Mouse (Mus musculus) intestine, embryonic 16.5 days (tissue): ENCODE data around the gene Ppp1r12b. TPM values are rescaled to one million over a fixed set of nuclear protein-coding genes. Genes with fewer than 3 reads are reported as not detected.

Source experiments
- ATAC-seq: fragments of 200-750 bp; cut with Nextera tagmentation; 2 replicates; pipeline ENCODE4 v1.8.0; 2017; ENCODE audit warnings: moderate TSS enrichment, moderate library complexity
- H3K27ac ChIP-seq: fragments of 300-500 bp; sonication (generic); 2 replicates; pipeline ENCODE4 v1.5.1; 2014; ENCODE audit warnings: mild to moderate bottlenecking, low read length
- H3K27me3 ChIP-seq: fragments of 300-500 bp; sonication (generic); replicated peaks from 2 replicates; pipeline ENCODE4 v1.6.1; 2014; ENCODE audit warnings: low read length, control low read depth, mixed read lengths; ENCODE audit not compliant: control insufficient read depth, insufficient read depth
- H3K36me3 ChIP-seq: fragments of 300-500 bp; sonication (generic); 2 replicates; pipeline ENCODE4 v1.6.1; 2014; ENCODE audit warnings: low read length, control low read depth; ENCODE audit not compliant: control insufficient read depth, insufficient read depth
- H3K4me1 ChIP-seq: fragments of 300-500 bp; sonication (generic); 2 replicates; pipeline ENCODE4 v1.6.1; 2014; ENCODE audit warnings: low read length, control low read depth, mixed read lengths; ENCODE audit not compliant: control insufficient read depth, insufficient read depth
- H3K4me2 ChIP-seq: fragments of 300-500 bp; sonication (generic); 2 replicates; pipeline ENCODE4 v1.6.1; 2014; ENCODE audit warnings: low read depth, low read length, control low read depth
- H3K4me3 ChIP-seq: fragments of 300-500 bp; sonication (generic); 2 replicates; pipeline ENCODE4 v1.5.1; 2014; ENCODE audit warnings: mild to moderate bottlenecking, low read length
- H3K9ac ChIP-seq: fragments of 300-500 bp; sonication (generic); 2 replicates; pipeline ENCODE4 v1.6.1; 2014; ENCODE audit warnings: low read depth, low read length
- H3K9me3 ChIP-seq: fragments of 300-500 bp; sonication (generic); 2 replicates; pipeline ENCODE4 v1.6.1; 2016; ENCODE audit warnings: low read length, control low read depth; ENCODE audit not compliant: control insufficient read depth
- WGBS: fragments of 180-500 bp; shearing (Covaris S2); extraction: QIAGEN DNeasy Blood & Tissue Kit; methylation state at CpG from one replicate; pipeline ENCODE4 v1.1.7; 2014; 5-methylcytosine and 5-hydroxymethylcytosine counted together
- polyA plus RNA-seq: library from polyadenylated mRNA; unstranded; fragments of >200 nt; fragmentation: Nextera tagmentation; extraction: Ambion mirVana; gene quantifications from 2 replicates; pipeline ENCODE4 v1.2.1, GENCODE M21; 2015

Ppp1r12b gene
- 13.9 and 18.5 TPM in 2 replicates for polyA plus RNA-seq

DNA sequence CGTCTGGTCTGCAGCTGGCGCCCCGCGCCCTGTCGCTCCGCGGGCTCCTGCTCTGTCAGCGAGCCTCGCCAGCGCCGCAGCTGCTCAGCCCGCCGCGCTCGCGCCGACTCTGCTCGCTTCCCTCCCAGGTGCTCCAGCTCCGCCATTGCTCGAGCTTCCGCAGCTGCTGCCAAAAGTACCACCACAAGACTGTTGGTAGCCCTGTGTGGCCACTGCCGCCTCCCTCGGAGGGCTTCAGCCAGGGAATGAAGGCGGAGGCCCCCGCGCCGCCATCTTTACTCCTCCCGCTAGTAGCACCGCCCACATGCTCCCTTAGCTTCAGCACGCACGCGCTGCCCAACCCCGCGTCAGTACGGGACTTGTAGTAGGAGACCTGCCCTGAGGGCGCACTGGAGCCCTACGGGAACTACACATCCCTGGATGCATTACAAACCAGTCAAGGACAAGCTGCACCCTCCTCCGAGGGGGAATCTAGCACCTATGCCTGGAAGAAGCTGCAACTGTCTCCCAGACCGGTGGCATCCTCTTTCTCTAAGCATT lies at the start of gene Ppp1r12b:
Gene Ppp1r12b (minus strand): TSS at position 306 of the 540 bp plus-strand sequence.
- peak within 1 kb of the TSS; percentile 65 for H3K4me2 ChIP-seq
- no peaks in the 10 kb centered on the region for H3K36me3 ChIP-seq
- H3K4me1 ChIP-seq = peaks cover 8% of the 10 kb centered on the region
- H3K9ac ChIP-seq = peak within 1 kb of the TSS; percentile 90
- H3K9me3 ChIP-seq = no peaks in the 10 kb centered on the region
- H3K27me3 ChIP-seq = no peaks in the 10 kb centered on the region
- H3K4me3 ChIP-seq = peak within 1 kb of the TSS; percentile 93
- under 1% methylated on average over 39 of the region's 39 CpGs for WGBS
- peak within 1 kb of the TSS; percentile 76 for H3K27ac ChIP-seq
- ATAC-seq = peak; percentile 100

DNA sequence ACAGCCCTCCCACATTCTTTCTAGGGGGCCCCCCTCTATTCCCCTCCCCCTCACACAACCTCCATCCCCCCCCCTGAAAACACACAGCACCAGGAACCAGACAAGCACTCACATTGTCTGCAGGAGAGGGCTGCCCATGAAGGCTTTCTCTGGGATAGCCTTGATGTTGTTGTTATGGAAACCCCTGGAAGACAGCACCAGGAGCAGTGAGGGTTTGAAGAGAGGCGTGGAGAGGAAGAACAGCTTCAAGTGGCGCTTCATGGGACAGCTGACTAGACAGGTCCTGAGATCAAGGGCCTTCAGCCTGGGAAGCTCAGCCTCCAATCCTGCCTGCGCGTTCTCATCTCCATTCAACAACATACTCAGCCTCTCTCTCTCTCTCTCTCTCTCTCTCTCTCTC lies 47.6 kb upstream of the Ppp1r12b start:
- Histone ChIP-seq H3K4me3 (no peak overlapping the region), H3K4me2 (no peak overlapping the region), H3K27ac (no peak overlapping the region), H3K36me3 (no peaks in the 10 kb centered on the region), H3K4me1 (no peaks in the 10 kb centered on the region), H3K9ac (no peak overlapping the region), H3K9me3 (no peaks in the 10 kb centered on the region), H3K27me3 (no peaks in the 10 kb centered on the region)
- 48% methylated on average over 4 of the region's 4 CpGs for WGBS
- ATAC-seq = no peak

DNA sequence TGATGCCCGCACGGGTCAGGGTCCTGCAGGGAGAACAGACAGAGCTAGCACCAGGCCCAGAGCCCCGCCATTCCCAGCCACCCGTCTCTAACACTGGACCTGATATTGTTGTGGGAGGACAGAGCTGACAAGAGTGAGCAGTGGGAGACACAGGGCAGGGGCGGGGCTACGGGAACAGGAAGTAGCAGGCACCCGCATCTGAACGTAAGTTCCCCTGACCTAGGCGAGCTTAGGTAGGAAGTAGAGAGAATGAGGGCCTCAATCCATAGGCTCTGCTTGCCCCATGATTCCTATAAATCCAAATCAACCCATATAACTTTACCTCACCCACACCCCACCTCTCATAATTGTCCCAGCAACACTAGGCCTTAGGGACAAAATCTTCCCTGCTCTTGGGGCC lies 44.8 kb upstream of the Ppp1r12b start:
- H3K36me3 ChIP-seq = no peaks in the 10 kb centered on the region
- 77% methylated on average over 9 of the region's 9 CpGs for whole genome bisulfite sequencing

DNA sequence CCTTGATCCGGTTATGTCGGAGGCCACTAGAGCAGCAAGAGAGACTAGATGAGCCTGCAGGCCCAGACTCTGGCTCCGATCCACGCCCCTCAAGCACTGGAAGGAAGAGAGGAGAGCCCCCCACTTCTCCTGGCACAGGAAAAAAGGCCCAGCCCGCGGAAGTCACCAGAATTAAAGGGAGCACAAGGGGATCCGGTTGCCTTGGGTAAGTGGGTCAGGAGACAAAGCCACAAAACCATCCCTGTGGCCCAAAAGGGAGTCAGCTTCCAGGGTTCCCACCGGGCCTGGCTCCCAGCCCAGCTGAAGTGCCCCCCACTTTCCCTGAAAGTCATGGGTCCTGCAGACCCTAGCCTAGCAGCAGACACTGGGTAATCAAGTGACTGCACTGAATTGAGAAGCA lies 42.5 kb upstream of the Ppp1r12b start:
- no peak overlapping the region for H3K27ac ChIP-seq
- H3K36me3 ChIP-seq = no peaks in the 10 kb centered on the region
- H3K4me1 ChIP-seq = no peaks in the 10 kb centered on the region
- no peaks in the 10 kb centered on the region for H3K27me3 ChIP-seq
- H3K4me2 ChIP-seq = no peak overlapping the region
- no peaks in the 10 kb centered on the region for H3K9me3 ChIP-seq
- H3K4me3 ChIP-seq = no peak overlapping the region
- WGBS = 77% methylated on average over 8 of the region's 8 CpGs
- no peak for ATAC-seq
- no peak overlapping the region for H3K9ac ChIP-seq

More for the DNA sequence above, 44.8 kb upstream of the Ppp1r12b start:
- Histone ChIP-seq H3K27ac (no peak overlapping the region), H3K9ac (no peak overlapping the region), H3K27me3 (no peaks in the 10 kb centered on the region), H3K9me3 (no peaks in the 10 kb centered on the region), H3K4me2 (no peak overlapping the region), H3K4me1 (no peaks in the 10 kb centered on the region), H3K4me3 (no peak overlapping the region)
- ATAC-seq = no peak

DNA sequence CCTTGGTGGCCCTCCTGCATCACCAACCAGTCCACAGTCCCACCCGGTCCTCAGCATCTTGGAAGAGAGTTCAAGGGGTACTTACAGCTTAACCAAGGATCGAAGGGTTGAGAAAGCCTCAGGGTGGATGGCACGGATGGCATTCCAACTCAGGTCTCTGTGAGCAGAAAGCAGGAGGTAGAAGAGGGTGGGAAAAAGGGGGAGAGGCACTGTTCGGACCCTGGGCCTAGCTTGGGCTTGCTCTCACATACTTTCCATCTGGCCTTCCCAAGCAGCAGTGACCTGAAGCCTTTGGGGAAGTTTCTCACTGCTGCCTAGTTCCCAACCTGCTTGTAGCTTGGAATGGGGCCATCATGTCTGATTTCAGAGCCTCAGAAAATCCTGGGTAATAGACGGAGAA lies 41.8 kb upstream of the Ppp1r12b start:
- WGBS = 66% methylated on average over 5 of the region's 5 CpGs
- Histone ChIP-seq H3K4me1 (no peaks in the 10 kb centered on the region), H3K36me3 (no peaks in the 10 kb centered on the region)

DNA sequence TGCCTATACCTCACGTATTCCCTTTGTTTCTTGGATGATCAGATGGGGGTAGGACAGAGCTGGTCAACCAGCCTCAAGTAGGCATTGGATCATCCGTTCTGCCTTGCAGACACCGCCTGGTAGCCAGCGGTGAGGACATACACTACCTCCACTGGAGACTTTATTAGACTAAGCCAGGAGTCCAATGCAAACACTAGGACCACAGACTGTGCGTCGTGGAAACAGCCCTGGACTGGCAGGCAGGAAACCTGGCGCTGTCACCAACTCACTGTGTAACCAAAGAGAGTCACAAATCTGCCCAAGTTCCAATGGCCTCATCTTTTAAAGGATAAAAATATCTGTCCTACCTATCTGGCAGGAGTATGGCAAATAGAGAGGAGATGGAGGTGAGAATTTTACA lies 40.7 kb upstream of the Ppp1r12b start:
- no peaks in the 10 kb centered on the region for H3K36me3 ChIP-seq
- H3K4me3 ChIP-seq = no peak overlapping the region
- H3K27me3 ChIP-seq = no peaks in the 10 kb centered on the region
- WGBS = 76% methylated on average over 7 of the region's 7 CpGs
- no peak overlapping the region for H3K4me2 ChIP-seq
- H3K27ac ChIP-seq = no peak overlapping the region
- H3K9ac ChIP-seq = no peak overlapping the region
- no peaks in the 10 kb centered on the region for H3K4me1 ChIP-seq
- no peak for ATAC-seq
- no peaks in the 10 kb centered on the region for H3K9me3 ChIP-seq

More for the DNA sequence above, 41.8 kb upstream of the Ppp1r12b start:
- Histone ChIP-seq H3K4me2 (no peak overlapping the region), H3K27ac (no peak overlapping the region), H3K9ac (no peak overlapping the region), H3K4me3 (no peak overlapping the region), H3K27me3 (no peaks in the 10 kb centered on the region), H3K9me3 (no peaks in the 10 kb centered on the region)
- no peak for ATAC-seq

DNA sequence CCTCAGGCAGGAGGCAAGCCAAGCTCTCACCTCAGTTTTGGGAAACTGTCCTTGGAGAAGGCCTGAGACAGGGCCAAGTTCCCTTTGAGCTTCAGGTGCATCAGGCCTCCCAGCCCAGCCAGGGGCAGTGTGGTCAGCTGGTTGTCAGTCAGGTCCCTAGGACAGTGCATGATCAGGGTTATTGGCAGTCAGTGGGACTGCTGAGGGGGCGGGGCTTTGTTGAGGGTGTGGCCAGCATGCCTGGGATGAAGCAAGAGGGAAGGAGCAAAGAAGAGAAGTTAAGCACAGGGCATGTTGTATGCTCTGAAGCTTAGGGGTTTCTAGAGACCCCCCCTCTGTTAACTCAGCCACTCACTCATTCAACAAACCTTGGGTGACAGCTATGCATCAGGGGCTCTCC lies 40.2 kb upstream of the Ppp1r12b start:
- Histone ChIP-seq H3K4me3 (no peak overlapping the region), H3K36me3 (no peaks in the 10 kb centered on the region), H3K9me3 (no peaks in the 10 kb centered on the region), H3K9ac (no peak overlapping the region), H3K27me3 (no peaks in the 10 kb centered on the region), H3K4me2 (no peak overlapping the region), H3K4me1 (no peaks in the 10 kb centered on the region), H3K27ac (no peak overlapping the region)
- ATAC-seq = no peak
- 19% methylated on average over 1 of the region's 1 CpGs for WGBS

DNA sequence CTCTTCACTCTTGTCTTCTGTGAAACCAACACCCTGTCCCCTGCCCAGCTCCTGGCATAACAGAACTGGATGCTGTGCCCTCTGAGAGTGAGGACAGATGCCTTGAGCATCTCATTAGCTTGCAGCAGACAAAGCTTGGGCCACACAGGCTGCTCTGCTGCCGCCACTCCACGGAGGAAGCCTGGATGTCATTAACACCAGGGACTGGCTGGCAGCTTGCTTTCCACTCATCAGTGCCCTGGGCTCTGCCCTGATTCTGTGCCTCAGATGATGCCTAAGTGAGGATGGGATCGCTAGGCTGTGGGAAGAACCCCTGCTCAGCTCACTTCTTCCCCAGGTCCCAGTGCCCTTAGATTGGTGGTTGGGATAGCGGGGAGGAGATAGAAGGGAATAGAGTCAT lies 39.7 kb upstream of the Ppp1r12b start:
- WGBS = 73% methylated on average over 4 of the region's 4 CpGs
- ATAC-seq = no peak
- H3K27me3 ChIP-seq = no peaks in the 10 kb centered on the region
- no peak overlapping the region for H3K9ac ChIP-seq
- H3K4me1 ChIP-seq = no peaks in the 10 kb centered on the region
- H3K4me3 ChIP-seq = no peak overlapping the region
- H3K27ac ChIP-seq = no peak overlapping the region
- no peaks in the 10 kb centered on the region for H3K36me3 ChIP-seq
- H3K9me3 ChIP-seq = no peaks in the 10 kb centered on the region
- H3K4me2 ChIP-seq = no peak overlapping the region

DNA sequence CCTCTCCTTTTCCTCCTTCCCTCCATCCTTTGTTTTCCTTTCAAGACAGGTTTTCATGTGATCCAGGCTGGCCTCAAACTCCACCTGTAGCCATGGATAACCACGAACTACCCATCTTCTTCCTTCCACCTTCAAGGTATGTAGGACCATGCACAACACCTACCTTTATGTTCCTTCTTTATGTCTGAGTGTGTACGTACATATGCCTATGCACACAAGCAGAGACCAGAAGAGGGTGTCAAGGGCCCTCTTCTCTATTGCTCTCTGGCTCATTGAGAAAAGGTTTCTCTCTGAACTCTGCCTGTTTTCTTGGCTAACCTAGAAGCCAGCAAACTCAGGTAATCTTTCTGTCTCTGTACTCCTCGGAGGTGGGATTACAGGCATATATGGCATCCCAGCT lies 39.0 kb upstream of the Ppp1r12b start:
- no peak for ATAC-seq
- H3K4me3 ChIP-seq = no peak overlapping the region
- no peaks in the 10 kb centered on the region for H3K4me1 ChIP-seq
- no peaks in the 10 kb centered on the region for H3K9me3 ChIP-seq
- H3K9ac ChIP-seq = no peak overlapping the region
- H3K36me3 ChIP-seq = no peaks in the 10 kb centered on the region
- H3K4me2 ChIP-seq = no peak overlapping the region
- no peak overlapping the region for H3K27ac ChIP-seq
- H3K27me3 ChIP-seq = no peaks in the 10 kb centered on the region
- 82% methylated on average over 3 of the region's 3 CpGs for WGBS

DNA sequence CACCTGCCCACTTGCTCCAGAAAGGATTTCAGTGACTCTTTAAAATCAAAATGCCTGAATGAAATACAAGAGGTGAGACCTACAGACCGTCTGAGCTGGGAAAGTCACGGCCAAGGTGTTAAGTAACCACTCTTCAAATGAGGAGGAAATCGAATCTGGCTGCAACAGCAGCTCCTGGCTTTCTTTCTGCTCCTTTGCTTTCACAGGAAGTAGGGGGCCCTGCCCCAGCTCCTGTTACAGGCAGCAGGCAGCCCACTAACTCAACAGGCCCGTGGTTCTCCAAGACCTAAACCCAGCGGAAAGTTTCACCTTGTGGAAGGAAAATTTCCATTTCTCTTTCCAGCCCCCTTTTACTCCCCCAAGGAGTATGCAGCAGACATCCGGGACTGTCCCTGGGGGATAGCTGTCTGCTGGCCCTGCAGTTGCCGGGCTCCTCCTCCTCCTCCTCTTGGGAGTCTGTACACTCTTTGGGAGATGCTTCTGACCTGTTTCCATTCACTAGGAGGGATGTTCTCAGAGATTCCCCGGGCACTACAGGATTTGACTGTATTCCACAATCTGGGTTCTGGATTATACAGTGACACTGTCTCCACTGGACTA lies 36.4 kb upstream of the Ppp1r12b start:
- Histone ChIP-seq H3K4me2 (no peak overlapping the region), H3K27ac (no peak overlapping the region), H3K4me3 (no peak overlapping the region), H3K27me3 (peaks cover 4% of the 10 kb centered on the region; the same call in 1 of the 2 replicates), H3K9ac (no peak overlapping the region), H3K9me3 (no peaks in the 10 kb centered on the region), H3K36me3 (no peaks in the 10 kb centered on the region), H3K4me1 (peaks cover 4% of the 10 kb centered on the region; the same call in 1 of the 2 replicates)
- ATAC-seq = no peak
- WGBS = 29% methylated on average over 8 of the region's 8 CpGs
